Mouse (Mus musculus) E14TG2a.4 (cell line): ENCODE data around the gene Sdhc.

Source experiments
- H3K27me3 ChIP-seq: 2 replicates; pipeline ENCODE4 v1.6.1; 2014; ENCODE audit warnings: low read length, control low read depth; ENCODE audit not compliant: insufficient read depth
- H3K36me3 ChIP-seq: 2 replicates; pipeline ENCODE4 v1.6.1; 2014; ENCODE audit warnings: low read length, control low read depth; ENCODE audit not compliant: insufficient read depth
- H3K4me1 ChIP-seq: replicated peaks from 2 replicates; pipeline ENCODE4 v1.6.1; 2014; ENCODE audit warnings: low read depth, low read length, control low read depth
- H3K4me3 ChIP-seq: replicated peaks from 2 replicates; pipeline ENCODE4 v1.5.1; 2014; ENCODE audit warnings: mild to moderate bottlenecking, low read length
- H3K9me3 ChIP-seq: 2 replicates; pipeline ENCODE4 v1.6.1; 2014; ENCODE audit warnings: low read length, control low read depth
- CTCF ChIP-seq: conservative IDR thresholded peaks from 2 replicates; pipeline ENCODE4 v1.5.1; 2014; ENCODE audit warnings: low read length
- NANOG ChIP-seq: IDR thresholded peaks from 2 replicates; pipeline ENCODE4 v1.6.1; 2014; ENCODE audit warnings: borderline replicate concordance, low read length, mixed read lengths
- POU5F1 ChIP-seq: IDR thresholded peaks from 2 replicates; pipeline ENCODE4 v1.6.1; 2014; ENCODE audit warnings: low read length, borderline replicate concordance

The Sdhc gene

GRCm38 (mm10) chr1:171149974-171150760 lies at the start of gene Sdhc, which contains the start of gene Mpz:
Sdhc (minus strand) TSS chr1:171150603.
Mpz (plus strand) TSS chr1:171150711.
- no peak for TF ChIP-seq NANOG
- no peak for TF ChIP-seq CTCF
- TF ChIP-seq POU5F1, result no peak
- Histone ChIP-seq H3K9me3 (no peaks in the 10 kb centered on the region), H3K36me3 (peaks cover 15% of the 10 kb centered on the region), H3K27me3 (no peaks in the 10 kb centered on the region), H3K4me1 (peaks cover 44% of the 10 kb centered on the region), H3K4me3 (peak within 1 kb of the TSS; percentile 97)

GRCm38 (mm10) chr1:171199532-171199931 lies 49.1 kb upstream of the Sdhc start:
- Histone ChIP-seq H3K36me3 (no peaks in the 10 kb centered on the region), H3K9me3 (no peaks in the 10 kb centered on the region), H3K4me1 (peaks cover 7% of the 10 kb centered on the region; the same call in 1 of the 2 replicates), H3K4me3 (no peak overlapping the region), H3K27me3 (peaks cover 31% of the 10 kb centered on the region)
- TF ChIP-seq POU5F1 (no peak), CTCF (no peak), NANOG (no peak)

GRCm38 (mm10) chr1:171195887-171196397 lies 45.5 kb upstream of the Sdhc start, which contains the start of gene Pcp4l1:
Pcp4l1 (minus strand) TSS chr1:171196268.
- Histone ChIP-seq H3K4me1 (peaks cover 14% of the 10 kb centered on the region), H3K36me3 (no peaks in the 10 kb centered on the region), H3K9me3 (no peaks in the 10 kb centered on the region), H3K27me3 (peaks cover 58% of the 10 kb centered on the region), H3K4me3 (peak within 1 kb of the TSS; percentile 87)
- TF ChIP-seq CTCF, result no peak
- no peak for TF ChIP-seq POU5F1
- no peak for TF ChIP-seq NANOG

- H3K9me3 ChIP-seq, result no peaks in the 10 kb centered on the region
- H3K36me3 ChIP-seq, result no peaks in the 10 kb centered on the region
- H3K4me3 ChIP-seq, result peak overlapping the region; percentile 87
- TF ChIP-seq CTCF, result no peak
- no peak for TF ChIP-seq POU5F1
- no peak for TF ChIP-seq NANOG
- H3K27me3 ChIP-seq, result peaks cover 63% of the 10 kb centered on the region
- peaks cover 21% of the 10 kb centered on the region for H3K4me1 ChIP-seq
Measured at GRCm38 (mm10) chr1:171195046-171195822, 44.8 kb upstream of the Sdhc start.

- H3K27me3 ChIP-seq, result peaks cover 66% of the 10 kb centered on the region
- H3K36me3 ChIP-seq, result no peaks in the 10 kb centered on the region
- TF ChIP-seq POU5F1 (no peak), CTCF (no peak), NANOG (no peak)
- H3K9me3 ChIP-seq, result no peaks in the 10 kb centered on the region
- H3K4me1 ChIP-seq, result peaks cover 29% of the 10 kb centered on the region
- H3K4me3 ChIP-seq, result no peak overlapping the region
Measured at GRCm38 (mm10) chr1:171193911-171194830, 43.8 kb upstream of the Sdhc start.

- peaks cover 60% of the 10 kb centered on the region for H3K27me3 ChIP-seq
- H3K36me3 ChIP-seq, result no peaks in the 10 kb centered on the region
- TF ChIP-seq POU5F1 (no peak), NANOG (no peak), CTCF (no peak)
- no peaks in the 10 kb centered on the region for H3K9me3 ChIP-seq
- no peak overlapping the region for H3K4me3 ChIP-seq
- H3K4me1 ChIP-seq, result peaks cover 38% of the 10 kb centered on the region
Measured at GRCm38 (mm10) chr1:171193093-171193840, 42.9 kb upstream of the Sdhc start.

- H3K4me3 ChIP-seq, result no peak overlapping the region
- no peaks in the 10 kb centered on the region for H3K36me3 ChIP-seq
- no peak for TF ChIP-seq NANOG
- no peak for TF ChIP-seq CTCF
- no peak for TF ChIP-seq POU5F1
- peaks cover 53% of the 10 kb centered on the region for H3K27me3 ChIP-seq
- H3K9me3 ChIP-seq, result no peaks in the 10 kb centered on the region
- H3K4me1 ChIP-seq, result peaks cover 48% of the 10 kb centered on the region
Measured at GRCm38 (mm10) chr1:171192283-171192682, 41.9 kb upstream of the Sdhc start.
